Mouse (Mus musculus) layer of hippocampus, postnatal 36 days (tissue): Measurements from ENCODE around the gene Rpl23. TPM values are rescaled to one million over a fixed set of nuclear protein-coding genes. Genes with fewer than 3 reads are reported as not detected.

Experiments
- microRNA-seq, 2 experiments: library from miRNA; unstranded; fragments of <30 nt; microRNA quantifications; one replicate each; pipeline ENCODE4 v1.2.0; 2021
- total RNA-seq, 2 experiments: library from RNA; stranded (reverse); gene quantifications; 2 replicates each; pipeline ENCODE4 v1.2.3; 2021

Gene Rpl23
- total RNA-seq, 2 experiments from 2014 or later: 355 TPM

Small RNAs within 50 kb of the gene (microRNA-seq; reads per million reads assigned to microRNA genes)
- 0 to 0.21 reads per million in 2 experiments for gene Mir8102

Other genes with a start within 250 kb of the Rpl23 start
- gene Srcin1, start 206.3 kb downstream of the Rpl23 start, total RNA-seq: 100 to 1,000 TPM; 230 to 247 TPM
- 10 to 100 TPM; 33.6 to 34.2 TPM for gene Epop, start 152.7 kb downstream of the Rpl23 start, total RNA-seq
- gene Mllt6, start 119.0 kb downstream of the Rpl23 start, total RNA-seq: 100 to 1,000 TPM; 105 to 110 TPM
- gene Cisd3, start 96.6 kb downstream of the Rpl23 start, total RNA-seq: 10 to 100 TPM; 52.8 to 58.2 TPM
- gene Pcgf2, start 81.9 kb downstream of the Rpl23 start, total RNA-seq: 10 to 100 TPM; 23.5 to 30.6 TPM
- 100 to 1,000 TPM; 125 to 129 TPM for gene Psmb3, start 79.0 kb downstream of the Rpl23 start, total RNA-seq
- 100 to 1,000 TPM; 109 to 112 TPM for gene Pip4k2b, start 37.7 kb downstream of the Rpl23 start, total RNA-seq
- 10 to 100 TPM; 19.5 to 19.8 TPM for gene Cwc25, start 15.9 kb downstream of the Rpl23 start, total RNA-seq
- 1 to 10 TPM in 1 of 2 experiments, under 1 TPM in 1; 0.60 to 1.3 TPM for gene 1700001P01Rik, start 6.5 kb downstream of the Rpl23 start, total RNA-seq
- 10 to 100 TPM; 98.0 to 98.2 TPM for gene Lasp1, start 16.6 kb upstream of the Rpl23 start, total RNA-seq
- gene B230217C12Rik, start 58.3 kb upstream of the Rpl23 start, total RNA-seq: 10 to 100 TPM; 67.5 to 68.4 TPM
- 1 to 10 TPM; 1.5 to 2.1 TPM for gene Fbxo47, start 101.7 kb upstream of the Rpl23 start, total RNA-seq
- gene Plxdc1, start 204.0 kb upstream of the Rpl23 start, total RNA-seq: 10 to 100 TPM in 1 of 2 experiments, 1 to 10 TPM in 1; 8.2 to 10.0 TPM
- gene Arl5c, start 213.7 kb upstream of the Rpl23 start, total RNA-seq: 1 to 10 TPM; 1.0 to 1.1 TPM
- gene Cacnb1, start 240.6 kb upstream of the Rpl23 start, total RNA-seq: 100 to 1,000 TPM; 135 TPM
- 100 to 1,000 TPM; 586 to 604 TPM for gene Rpl19, start 244.3 kb upstream of the Rpl23 start, total RNA-seq